15 mouse cellular contexts compared by ENCODE assay signal in the genomic region with DNA sequence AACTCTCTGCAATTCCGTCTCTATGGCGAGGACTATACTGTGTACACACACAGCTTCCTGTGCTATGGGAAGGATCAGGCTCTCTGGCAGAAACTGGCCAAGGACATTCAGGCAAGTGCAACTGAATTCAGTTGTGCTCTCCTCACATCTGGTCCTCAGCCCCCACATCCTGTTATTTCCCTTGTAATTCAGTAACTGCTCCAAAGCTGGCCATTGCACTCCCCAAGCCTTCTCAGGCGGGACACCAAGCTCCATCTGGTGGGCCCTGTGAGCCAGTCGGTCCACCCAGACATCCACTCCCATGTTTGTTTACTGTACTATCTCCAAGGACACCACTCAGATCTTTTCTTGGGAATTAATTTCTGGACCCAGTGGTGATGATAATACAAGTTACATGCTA. TPM values are rescaled to one million over a fixed set of nuclear protein-coding genes. Genes with fewer than 3 reads are reported as not detected.
DNase-seq lines count a peak whose midpoint lies in the region; ATAC-seq and TF ChIP-seq lines count a peak whose summit lies in the region.
"Had no signal": no experiment of that assay in that cellular context is flagged by ENCODE, and none has a peak within 500 bp of the region (broad histone marks: within the 10 kb centered on the region; RNA-seq: fewer than 3 reads in every experiment).

No protein-coding gene starts in this region.

- DNase-seq in kidney, adult 2 months: no peak
- peak; percentile 58 for DNase-seq in gastrocnemius, adult 2 months
- DNase-seq in heart, adult 8-10 months (ENCODE audit: low spot score): peak; percentile 51
- DNase-seq in limb, embryonic 14.5 days (ENCODE audit: low spot score): peak; percentile 22
- no peak for DNase-seq in Muller cell, postnatal 12 days (ENCODE audit: inconsistent ontology term)
- no peak for DNase-seq in T-cell, adult 2 months (ENCODE audit: low spot score)
- DNase-seq: adrenal gland, postnatal 25 days; kidney, postnatal 36 days; liver, embryonic 13.5 days; thymus, postnatal 4 days had no signal

- H3K27me3 ChIP-seq in kidney, embryonic 16.5 days (ENCODE audit: insufficient read depth, low read length): no peaks in the 10 kb centered on the region
- no peaks in the 10 kb centered on the region for H3K27me3 ChIP-seq in kidney, adult 2 months (replicated peaks; ENCODE audit: control insufficient read depth, insufficient read depth, low read length)
- no peaks in the 10 kb centered on the region for H3K27me3 ChIP-seq in limb, embryonic 14.5 days (ENCODE audit: control insufficient read depth, insufficient read depth, low read length)
- H3K27me3 ChIP-seq: CH12.LX; hindbrain, embryonic 13.5 days; liver, embryonic 13.5 days had no signal

- H3K9me3 ChIP-seq in kidney, embryonic 16.5 days (ENCODE audit: low read length): no peaks in the 10 kb centered on the region
- no peaks in the 10 kb centered on the region for H3K9me3 ChIP-seq in limb, embryonic 14.5 days (ENCODE audit: control insufficient read depth, low read length)
- H3K9me3 ChIP-seq: hindbrain, embryonic 13.5 days; liver, embryonic 13.5 days had no signal

- no peaks in the 10 kb centered on the region for H3K36me3 ChIP-seq in kidney, embryonic 16.5 days (ENCODE audit: insufficient read depth, low read length)
- no peaks in the 10 kb centered on the region for H3K36me3 ChIP-seq in kidney, adult 2 months (ENCODE audit: control insufficient read depth, insufficient read depth, low read length)
- H3K36me3 ChIP-seq in limb, embryonic 14.5 days (ENCODE audit: control insufficient read depth, insufficient read depth, low read length): no peaks in the 10 kb centered on the region
- H3K36me3 ChIP-seq: hindbrain, embryonic 13.5 days; liver, embryonic 13.5 days had no signal

- H3K9ac ChIP-seq in kidney, embryonic 16.5 days (replicated peaks; ENCODE audit: low read length): no peak overlapping the region
- H3K9ac ChIP-seq in limb, embryonic 14.5 days (ENCODE audit: low read depth, low read length, severe bottlenecking): no peak overlapping the region
- H3K9ac ChIP-seq: hindbrain, embryonic 13.5 days; liver, embryonic 13.5 days had no signal

- ATAC-seq in kidney, embryonic 16.5 days (ENCODE audit: low FRiP score, low TSS enrichment): peak; percentile 59
- 0 out of 2 replicates have a peak, but pooled peaks have one; percentile 41 for ATAC-seq in limb, embryonic 14.5 days (ENCODE audit: low FRiP score, low read depth)

- H3K27ac ChIP-seq in kidney, embryonic 16.5 days (ENCODE audit: low read length): no peak overlapping the region; the same call in 1 of the 2 replicates
- no peak overlapping the region for H3K27ac ChIP-seq in kidney, adult 2 months (ENCODE audit: insufficient read depth, low read depth, low read length)
- H3K27ac ChIP-seq in gastrocnemius, adult 2 months: peak overlapping the region; percentile 68
- H3K27ac ChIP-seq in limb, embryonic 14.5 days (replicated peaks; ENCODE audit: low read depth, low read length): no peak overlapping the region
- H3K27ac ChIP-seq: hindbrain, embryonic 13.5 days; liver, embryonic 13.5 days had no signal

- TF ChIP-seq CTCF in kidney, adult 2 months (conservative IDR thresholded peaks at IDR 0.05; ENCODE audit: insufficient read depth, insufficient read length, low read depth, low read length): no peak
- no peak for TF ChIP-seq CTCF in gastrocnemius, adult 2 months (IDR thresholded peaks at IDR 0.05)

- no peak overlapping the region for H3K4me2 ChIP-seq in kidney, embryonic 16.5 days (replicated peaks; ENCODE audit: low read depth, low read length)
- no peak overlapping the region for H3K4me2 ChIP-seq in limb, embryonic 14.5 days (replicated peaks; ENCODE audit: low read depth, low read length, severe bottlenecking)
- H3K4me2 ChIP-seq: hindbrain, embryonic 13.5 days; liver, embryonic 13.5 days had no signal

- WGBS in kidney, embryonic 16.5 days: 41% methylated on average over 4 of the region's 4 CpGs
- 42% methylated on average over 4 of the region's 4 CpGs for WGBS in kidney, adult 2 months
- WGBS in limb, embryonic 14.5 days: 64% methylated on average over 4 of the region's 4 CpGs

- intact Hi-C loops in gastrocnemius, adult 2 months (cut with DNase I): no loop called here

- no peak for TF ChIP-seq POLR2A in kidney, adult 2 months (IDR thresholded peaks at IDR 0.05; ENCODE audit: low read depth, low read length)
- no peak for TF ChIP-seq POLR2A in limb, embryonic 14.5 days (IDR thresholded peaks at IDR 0.05; ENCODE audit: borderline replicate concordance, extremely low read depth, insufficient read depth, insufficient read length)

- H3K4me1 ChIP-seq in kidney, embryonic 16.5 days (ENCODE audit: insufficient read depth, low read length): peaks cover 4% of the 10 kb centered on the region; the same call in 1 of the 2 replicates
- H3K4me1 ChIP-seq in kidney, adult 2 months (ENCODE audit: control insufficient read depth, insufficient read depth, low read length): no peaks in the 10 kb centered on the region
- H3K4me1 ChIP-seq in limb, embryonic 14.5 days (ENCODE audit: control insufficient read depth, insufficient read depth, low read length): peaks cover 9% of the 10 kb centered on the region; the same call in 1 of the 2 replicates
- H3K4me1 ChIP-seq: liver, embryonic 13.5 days had no signal

- H3K4me3 ChIP-seq in kidney, embryonic 16.5 days (ENCODE audit: low read length): no peak overlapping the region
- no peak overlapping the region for H3K4me3 ChIP-seq in kidney, adult 2 months (ENCODE audit: insufficient read depth, low read depth, low read length)
- H3K4me3 ChIP-seq in gastrocnemius, adult 2 months: no peak overlapping the region
- no peak overlapping the region for H3K4me3 ChIP-seq in limb, embryonic 14.5 days (replicated peaks; ENCODE audit: low read length)
- H3K4me3 ChIP-seq: erythroblast, embryonic 14.5 days; hindbrain, embryonic 13.5 days; liver, embryonic 13.5 days; myocyte had no signal

RNA-seq across cellular contexts. Expression of gene Cc2d2b, which starts 22.4 kb away (rescaled TPM):
- polyA plus RNA-seq in kidney, embryonic 16.5 days (2015; fragmentation: Nextera tagmentation; extraction: Ambion mirVana): 0.04 TPM in 1 of 2 replicates, not detected in the other
- not detected in 2 replicates for polyA plus RNA-seq in kidney, adult 2 months (2012; rRNA removed)
- total RNA-seq in gastrocnemius, adult 2 months (2021): not detected
- total RNA-seq in heart, adult 8-10 months (2022): not detected
- 0.04 and 0.05 TPM in 2 replicates for polyA plus RNA-seq in limb, embryonic 14.5 days (2012; rRNA removed)
- polyA plus RNA-seq in limb, embryonic 14.5 days (2014; fragmentation: Nextera tagmentation; extraction: Ambion mirVana): 0.22 and 0.55 TPM in 2 replicates
- total RNA-seq: CH12.LX had no signal
- polyA plus RNA-seq: erythroblast, embryonic 14.5 days; myocyte had no signal

Comparison
In these comparisons a context has a peak if more than half of its experiments do, and no peak if none do; other contexts are left out.
1. DNase-seq: peak in gastrocnemius, adult 2 months (single experiment), heart, adult 8-10 months (single experiment) and limb, embryonic 14.5 days (single experiment); none in kidney, adult 2 months (single experiment), Muller cell, postnatal 12 days (single experiment) and T-cell, adult 2 months (single experiment).